Mouse (Mus musculus) heart, postnatal 0 days (tissue): Measurements from ENCODE around the gene Fgfr2.

ENCODE experiments used
- CTCF ChIP-seq: IDR thresholded peaks from 2 replicates; pipeline ENCODE4 v1.5.1; 2016; ENCODE audit warnings: antibody characterized with exemption, control low read depth, low read depth
- EP300 ChIP-seq: IDR thresholded peaks from 2 replicates; pipeline ENCODE4 v1.6.1; 2016; ENCODE audit warnings: antibody characterized with exemption, low read depth

GRCm38 (mm10) chr7:132933331-132933730 lies 189.8 kb downstream of the Fgfr2 start:
- TF ChIP-seq CTCF (no peak), EP300 (no peak)
